Mouse (Mus musculus): ENCODE measurements around the gene Parp12.

Parp12 gene

GRCm38 (mm10) chr6:39057161-39057560, 61.0 kb downstream of the Parp12 start:
- no peak for DNase-seq

GRCm38 (mm10) chr6:39055831-39056261, 62.3 kb downstream of the Parp12 start:
- no peak for DNase-seq

- DNase-seq, result no peak
These were observed 63.2 kb downstream of the Parp12 start for GRCm38 (mm10) chr6:39054878-39055508.

DNA sequence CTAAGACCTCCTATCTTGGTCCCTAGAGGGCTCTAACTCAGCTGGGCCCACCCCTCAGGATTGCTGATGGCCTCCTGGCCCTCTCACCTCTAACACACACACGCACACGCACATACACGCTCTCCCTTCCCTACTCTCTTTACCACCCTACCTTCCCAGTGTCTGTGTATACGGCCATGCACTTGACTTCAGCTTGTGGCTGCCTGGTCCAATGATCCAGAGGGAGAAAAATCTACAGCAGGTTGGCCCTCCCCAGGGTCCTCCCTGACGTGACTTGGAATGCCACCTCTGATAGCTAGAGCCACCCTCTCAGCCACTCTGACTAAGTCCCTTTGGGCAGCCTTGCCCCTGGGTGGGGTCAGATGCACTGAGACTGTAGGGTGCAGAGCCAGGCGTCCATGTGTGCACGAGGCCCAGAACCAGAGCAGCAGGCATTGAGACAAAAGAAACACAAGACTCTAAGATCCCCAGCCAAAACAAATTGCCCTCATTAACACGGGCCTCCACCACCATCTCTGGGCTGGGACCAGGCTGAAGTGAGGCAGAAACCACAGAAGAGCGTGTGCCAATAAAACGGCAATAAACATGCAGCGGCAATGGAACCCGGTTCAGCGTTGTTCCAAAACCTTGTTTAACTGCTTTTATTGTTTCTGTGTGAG, 63.8 kb downstream of the Parp12 start:
- no peak for DNase-seq

GRCm38 (mm10) chr6:39052636-39053035, 65.5 kb downstream of the Parp12 start:
- DNase-seq, result no peak

- no peak for DNase-seq
These were observed 66.2 kb downstream of the Parp12 start for GRCm38 (mm10) chr6:39051799-39052556.

DNA sequence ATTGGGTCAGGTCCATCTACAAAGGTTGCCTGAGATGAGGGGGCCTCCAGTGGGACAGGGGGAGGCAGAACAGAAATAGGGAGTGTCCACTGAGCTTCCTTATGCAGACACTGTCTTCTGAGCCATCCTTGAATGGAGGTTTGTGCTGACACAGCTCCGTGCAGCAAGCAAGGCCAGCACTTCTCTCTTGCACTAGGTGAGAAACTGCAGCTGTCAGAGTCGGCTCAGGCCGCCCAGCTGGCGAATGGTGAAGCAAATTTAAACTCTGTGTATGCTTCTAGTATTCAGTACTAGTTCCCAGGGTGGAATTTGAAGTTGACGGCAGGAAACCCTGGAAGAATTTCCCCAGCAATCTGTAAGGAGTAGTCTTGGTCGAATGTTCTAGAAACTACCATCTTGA, 67.3 kb downstream of the Parp12 start:
- DNase-seq, result no peak

DNA sequence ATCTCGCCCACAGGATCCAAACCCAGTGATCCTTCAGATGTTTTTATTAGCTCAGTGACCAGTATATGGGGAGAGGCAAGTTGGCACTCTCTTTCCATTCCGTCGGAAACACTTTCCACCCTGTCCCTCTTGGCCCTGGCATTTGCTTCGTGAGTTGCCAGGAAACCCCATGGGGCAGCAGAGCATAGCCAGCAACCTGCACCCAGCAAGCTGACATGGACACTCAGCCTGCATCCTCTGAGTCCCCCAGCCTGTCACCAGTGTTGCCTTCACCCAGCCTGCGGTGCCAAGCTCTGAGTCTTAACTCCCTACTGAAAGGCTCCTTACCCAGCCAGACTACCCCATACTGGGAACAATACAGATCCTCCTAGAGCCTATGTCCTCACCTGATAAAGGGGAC, 69.0 kb downstream of the Parp12 start:
- no peak for DNase-seq

GRCm38 (mm10) chr6:39040451-39040850, 77.7 kb downstream of the Parp12 start:
- no peak for DNase-seq
